Mouse (Mus musculus) C2C12 (cell line): ENCODE results near the gene Nphp4.

Experiments
- CTCF ChIP-seq: IDR thresholded peaks from one replicate; pipeline ENCODE4 v1.5.1; 2011; ENCODE audit not compliant: control insufficient read depth, insufficient read depth, insufficient read length
- MAX ChIP-seq: IDR thresholded peaks from one replicate; pipeline ENCODE4 v1.6.1; 2011; ENCODE audit warnings: mild to moderate bottlenecking, control low read depth

DNA sequence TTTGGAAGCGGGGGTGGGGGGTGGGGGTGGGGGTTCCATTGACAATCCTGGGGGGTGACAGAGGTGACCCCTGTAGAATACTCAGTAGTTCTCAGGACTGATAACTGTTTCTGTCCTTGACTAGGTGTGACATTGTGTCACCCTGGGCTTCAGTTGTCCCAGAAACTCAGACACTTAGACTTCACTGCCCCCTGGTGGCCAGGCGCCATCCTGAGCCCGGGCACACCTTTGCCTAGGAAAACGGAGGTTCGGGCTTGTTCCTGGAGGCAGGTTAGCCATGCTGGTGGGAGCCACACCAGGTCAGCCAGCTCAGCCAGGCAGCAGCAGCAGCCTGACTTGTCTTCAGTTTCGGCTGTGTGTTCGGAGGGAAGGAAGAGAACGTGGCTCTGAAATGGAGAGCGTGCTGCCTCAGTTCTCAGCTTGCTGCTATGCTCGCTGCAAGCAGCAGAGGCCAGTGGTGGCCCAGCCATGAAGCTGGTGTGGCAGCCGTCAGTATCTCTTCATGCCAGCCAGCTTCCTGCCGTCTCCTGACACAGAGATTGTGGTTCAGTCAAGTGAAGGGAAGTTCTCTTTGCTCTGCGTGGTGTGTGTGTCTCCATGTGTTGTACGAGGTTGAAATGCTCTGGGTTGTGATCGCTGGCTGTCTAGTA, 14.9 kb downstream of the Nphp4 start:
- TF ChIP-seq MAX = no peak
- peak; percentile 25 for TF ChIP-seq CTCF
